21 mouse cellular contexts compared by ENCODE assay signal in the genomic region with DNA sequence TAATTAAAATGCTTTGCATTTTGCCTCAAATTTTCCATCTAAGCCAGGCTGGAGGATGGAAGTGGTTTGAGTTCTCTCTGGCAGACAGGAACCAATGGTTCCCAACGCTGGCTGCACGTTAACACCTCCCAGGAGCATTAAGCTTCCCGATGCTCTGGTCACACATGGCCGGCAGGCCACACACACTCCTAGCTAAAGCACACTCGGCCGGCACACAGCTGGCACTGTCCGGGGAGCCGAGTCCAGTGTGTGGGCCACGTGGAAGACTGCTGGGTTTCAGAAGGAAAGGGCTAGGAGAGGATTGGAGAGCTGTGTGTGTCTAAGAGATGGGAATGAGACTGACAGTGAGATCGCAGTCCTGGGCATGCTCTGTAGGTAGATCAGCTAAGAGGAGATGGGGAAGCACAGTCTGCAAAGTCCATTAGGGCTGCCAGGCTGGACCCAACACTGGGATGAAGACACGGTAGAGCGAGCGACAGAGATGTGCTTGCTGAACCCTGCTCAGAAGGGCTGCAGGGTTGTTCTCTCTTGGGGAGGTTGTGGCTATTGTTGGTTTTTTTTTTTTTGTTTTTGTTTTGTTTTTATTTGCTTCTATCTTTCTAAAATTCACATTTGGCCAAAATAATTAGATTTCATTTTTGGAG. TPM values are rescaled to one million over a fixed set of nuclear protein-coding genes. Genes with fewer than 3 reads are reported as not detected.
DNase-seq lines count a peak whose midpoint lies in the region; ATAC-seq and TF ChIP-seq lines count a peak whose summit lies in the region.
"Had no signal": no experiment of that assay in that cellular context is flagged by ENCODE, and none has a peak within 500 bp of the region (broad histone marks: within the 10 kb centered on the region; RNA-seq: fewer than 3 reads in every experiment).

No protein-coding gene starts in this region.

- no peak overlapping the region for H3K4me2 ChIP-seq in forebrain, embryonic 15.5 days (replicated peaks)
- H3K4me2 ChIP-seq in forebrain, embryonic 13.5 days: no peak overlapping the region
- no peak overlapping the region for H3K4me2 ChIP-seq in kidney, postnatal 0 days (ENCODE audit: low read length)
- H3K4me2 ChIP-seq: embryonic facial prominence, embryonic 15.5 days; heart, embryonic 13.5 days; hindbrain, embryonic 12.5 days had no signal

- no peak for TF ChIP-seq POLR2A in kidney, adult 2 months (IDR thresholded peaks at IDR 0.05; ENCODE audit: low read depth, low read length)

- H3K36me3 ChIP-seq in forebrain, embryonic 15.5 days: no peaks in the 10 kb centered on the region
- no peaks in the 10 kb centered on the region for H3K36me3 ChIP-seq in forebrain, embryonic 13.5 days (ENCODE audit: poor library complexity, severe bottlenecking)
- H3K36me3 ChIP-seq in kidney, adult 2 months (ENCODE audit: control insufficient read depth, insufficient read depth, low read length): no peaks in the 10 kb centered on the region; the same call in 1 of the 2 replicates
- H3K36me3 ChIP-seq in kidney, postnatal 0 days (ENCODE audit: insufficient read depth, low read length): no peaks in the 10 kb centered on the region
- H3K36me3 ChIP-seq: embryonic facial prominence, embryonic 15.5 days; heart, embryonic 13.5 days; hindbrain, embryonic 12.5 days had no signal

- no peaks in the 10 kb centered on the region for H3K27me3 ChIP-seq in forebrain, embryonic 15.5 days
- no peaks in the 10 kb centered on the region for H3K27me3 ChIP-seq in forebrain, embryonic 13.5 days
- H3K27me3 ChIP-seq in kidney, adult 2 months (replicated peaks; ENCODE audit: control insufficient read depth, insufficient read depth, low read length): no peaks in the 10 kb centered on the region
- H3K27me3 ChIP-seq in kidney, postnatal 0 days (ENCODE audit: insufficient read depth, low read length): no peaks in the 10 kb centered on the region
- H3K27me3 ChIP-seq: embryonic facial prominence, embryonic 15.5 days; heart, embryonic 13.5 days; hindbrain, embryonic 12.5 days had no signal

- no peaks in the 10 kb centered on the region for H3K9me3 ChIP-seq in forebrain, embryonic 15.5 days
- no peaks in the 10 kb centered on the region for H3K9me3 ChIP-seq in forebrain, embryonic 13.5 days (replicated peaks)
- no peaks in the 10 kb centered on the region for H3K9me3 ChIP-seq in kidney, postnatal 0 days (replicated peaks; ENCODE audit: low read length)
- H3K9me3 ChIP-seq: embryonic facial prominence, embryonic 15.5 days; heart, embryonic 13.5 days; hindbrain, embryonic 12.5 days had no signal

- H3K4me1 ChIP-seq in forebrain, embryonic 15.5 days: no peaks in the 10 kb centered on the region
- H3K4me1 ChIP-seq in forebrain, embryonic 13.5 days: no peaks in the 10 kb centered on the region
- H3K4me1 ChIP-seq in kidney, adult 2 months (ENCODE audit: control insufficient read depth, insufficient read depth, low read length): no peaks in the 10 kb centered on the region
- no peaks in the 10 kb centered on the region for H3K4me1 ChIP-seq in kidney, postnatal 0 days (replicated peaks; ENCODE audit: insufficient read depth, low read length)
- H3K4me1 ChIP-seq: hindbrain, embryonic 12.5 days had no signal

- WGBS in forebrain, embryonic 15.5 days: 83% methylated on average over 13 of the region's 13 CpGs
- 81% methylated on average over 13 of the region's 13 CpGs for WGBS in forebrain, embryonic 13.5 days
- WGBS in kidney, adult 2 months: 59% methylated on average over 13 of the region's 13 CpGs
- WGBS in kidney, postnatal 0 days: 48% methylated on average over 13 of the region's 13 CpGs

- H3K9ac ChIP-seq in forebrain, embryonic 15.5 days (replicated peaks): no peak overlapping the region
- H3K9ac ChIP-seq in forebrain, embryonic 13.5 days: no peak overlapping the region
- H3K9ac ChIP-seq in kidney, postnatal 0 days (ENCODE audit: low read depth, low read length): no peak overlapping the region
- H3K9ac ChIP-seq: embryonic facial prominence, embryonic 15.5 days; heart, embryonic 13.5 days; hindbrain, embryonic 12.5 days had no signal

- peak overlapping the region; percentile 31; the same call in 1 of the 2 replicates for H3K27ac ChIP-seq in forebrain, embryonic 15.5 days (replicated peaks)
- H3K27ac ChIP-seq in forebrain, embryonic 13.5 days: no peak overlapping the region
- no peak overlapping the region for H3K27ac ChIP-seq in kidney, adult 2 months (ENCODE audit: insufficient read depth, low read depth, low read length)
- no peak overlapping the region for H3K27ac ChIP-seq in kidney, postnatal 0 days
- H3K27ac ChIP-seq: embryonic facial prominence, embryonic 15.5 days; gastrocnemius, adult 2 months; heart, embryonic 13.5 days; hindbrain, embryonic 12.5 days had no signal

- no peak for ATAC-seq in forebrain, embryonic 15.5 days (replicated peaks)
- ATAC-seq in forebrain, embryonic 13.5 days: no peak
- no peak for ATAC-seq in kidney, postnatal 0 days (replicated peaks; ENCODE audit: low FRiP score, low read depth)
- ATAC-seq: activated CD4-positive, CD25-positive, alpha-beta regulatory T cell, adult 4 months had no signal

- peak; percentile 7 for DNase-seq in kidney, adult 2 months
- DNase-seq in kidney, adult 18-20 months: no peak
- peak; percentile 32 for DNase-seq in kidney, postnatal 0 days (ENCODE audit: low spot score)
- DNase-seq in kidney, adult 9 months: no peak
- peak; percentile 7 for DNase-seq in R1 (ENCODE audit: low read depth, low spot score)
- DNase-seq in adrenal gland, adult 18-20 months (ENCODE audit: low spot score in 2 of 2): no peak
- DNase-seq: adrenal gland, adult 2 months; adrenal gland, postnatal 25 days; cerebellum, adult 18-20 months; cerebellum, adult 9-11 months; cerebellum, postnatal 36 days; gastrocnemius, adult 2 months; gastrocnemius, postnatal 25 days; heart, postnatal 4 days had no signal

- no peak overlapping the region for H3K4me3 ChIP-seq in forebrain, embryonic 15.5 days
- no peak overlapping the region for H3K4me3 ChIP-seq in forebrain, embryonic 13.5 days
- no peak overlapping the region for H3K4me3 ChIP-seq in kidney, adult 2 months (ENCODE audit: insufficient read depth, low read depth, low read length)
- no peak overlapping the region for H3K4me3 ChIP-seq in kidney, postnatal 0 days (replicated peaks; ENCODE audit: low read depth, low read length)
- H3K4me3 ChIP-seq: embryonic facial prominence, embryonic 15.5 days; erythroblast, embryonic 14.5 days; gastrocnemius, adult 2 months; heart, embryonic 13.5 days; hindbrain, embryonic 12.5 days had no signal

- TF ChIP-seq CTCF in kidney, adult 2 months (conservative IDR thresholded peaks at IDR 0.05; ENCODE audit: insufficient read depth, insufficient read length, low read depth, low read length): no peak
- TF ChIP-seq CTCF in kidney, postnatal 0 days (IDR thresholded peaks at IDR 0.05; ENCODE audit: low read depth): no peak

RNA-seq across cellular contexts. Expression of a gene that starts 29.0 kb away (rescaled TPM):
- 1.4 and 2.4 TPM in 2 replicates for polyA plus RNA-seq in forebrain, embryonic 15.5 days (2015; fragmentation: Nextera tagmentation; extraction: Ambion mirVana)
- polyA plus RNA-seq in forebrain, embryonic 13.5 days (2015; fragmentation: Nextera tagmentation; extraction: Ambion mirVana): 2.1 and 2.5 TPM in 2 replicates
- polyA plus RNA-seq in kidney, adult 2 months (2012; rRNA removed): 15.7 and 16.4 TPM in 2 replicates
- polyA plus RNA-seq in kidney, postnatal 0 days (2015; fragmentation: Nextera tagmentation; extraction: Ambion mirVana): 11.7 and 12.5 TPM in 2 replicates
- 10 to 100 TPM in 1 of 2 experiments, 1 to 10 TPM in 1; 7.8 to 16.3 TPM for total RNA-seq in adrenal gland, adult 18-20 months (2021)

RNA-seq across cellular contexts. Expression of a gene that starts 29.0 kb away (rescaled TPM):
- 46.9 and 55.1 TPM in 2 replicates for polyA plus RNA-seq in forebrain, embryonic 15.5 days (2015; fragmentation: Nextera tagmentation; extraction: Ambion mirVana)
- 53.5 and 54.6 TPM in 2 replicates for polyA plus RNA-seq in forebrain, embryonic 13.5 days (2015; fragmentation: Nextera tagmentation; extraction: Ambion mirVana)
- 33.8 and 38.7 TPM in 2 replicates for polyA plus RNA-seq in kidney, adult 2 months (2012; rRNA removed)
- polyA plus RNA-seq in kidney, postnatal 0 days (2015; fragmentation: Nextera tagmentation; extraction: Ambion mirVana): 82.7 and 90.2 TPM in 2 replicates
- 100 to 1,000 TPM in 1 of 2 experiments, 10 to 100 TPM in 1; 81.6 to 148 TPM for total RNA-seq in adrenal gland, adult 18-20 months (2021)

Comparison
In these comparisons a context has a peak if more than half of its experiments do, and no peak if none do; other contexts are left out.
1. DNase-seq: peak in kidney, adult 2 months (single experiment), kidney, postnatal 0 days (single experiment) and R1 (single experiment); none in kidney, adult 18-20 months (single experiment), kidney, adult 9 months (single experiment) and adrenal gland, adult 18-20 months (0 of 2).